In the genomic region with DNA sequence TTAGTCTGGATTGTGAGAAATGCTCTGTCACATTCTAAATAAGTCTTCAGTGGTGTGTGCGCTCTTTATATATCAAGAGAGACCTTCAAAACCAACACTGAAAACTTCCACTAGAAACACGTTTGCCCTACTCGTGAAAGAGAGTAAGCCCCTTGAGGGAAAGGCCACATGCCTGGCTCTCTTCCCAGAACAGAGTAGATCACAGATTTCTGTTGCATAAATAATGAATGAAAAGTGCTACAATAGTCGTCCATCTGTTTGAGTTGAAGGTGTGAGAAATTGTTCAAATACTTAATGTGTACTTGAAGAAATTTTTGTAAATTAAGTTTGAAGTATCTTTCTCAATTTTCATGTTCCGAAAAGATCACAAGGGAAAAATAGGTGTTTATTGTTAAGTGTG, we compare ENCODE assay signal across 16 mouse cellular contexts.
"Had no signal": no experiment of that assay in that cellular context is flagged by ENCODE, and none has a peak within 500 bp of the region (broad histone marks: within the 10 kb centered on the region; RNA-seq: fewer than 3 reads in every experiment).

No protein-coding gene starts in this region.

- H3K4me2 ChIP-seq: limb, embryonic 13.5 days; liver, embryonic 12.5 days; midbrain, embryonic 15.5 days; neural tube, embryonic 13.5 days had no signal

- H3K4me3 ChIP-seq: limb, embryonic 13.5 days; liver, embryonic 12.5 days; midbrain, embryonic 10.5 days; midbrain, embryonic 15.5 days; neural tube, embryonic 13.5 days had no signal

- ATAC-seq: intestine, postnatal 0 days; liver, embryonic 12.5 days; midbrain, embryonic 15.5 days had no signal

- H3K9ac ChIP-seq: limb, embryonic 13.5 days; liver, embryonic 12.5 days; midbrain, embryonic 15.5 days; neural tube, embryonic 13.5 days had no signal

- DNase-seq: kidney, adult 9 months; kidney, postnatal 36 days; layer of hippocampus, adult 9-11 months; layer of hippocampus, postnatal 36 days; retina, postnatal 1 day; right cerebral cortex, postnatal 4 days; spleen, adult 18-20 months; thymus, adult 18-20 months; thymus, postnatal 14 days had no signal

- H3K27ac ChIP-seq: kidney, postnatal 0 days; limb, embryonic 13.5 days; liver, embryonic 12.5 days; midbrain, embryonic 10.5 days; midbrain, embryonic 15.5 days; neural tube, embryonic 13.5 days had no signal

- H3K9me3 ChIP-seq: liver, embryonic 12.5 days; neural tube, embryonic 13.5 days had no signal

- H3K27me3 ChIP-seq: limb, embryonic 13.5 days; liver, embryonic 12.5 days; midbrain, embryonic 15.5 days had no signal

- H3K36me3 ChIP-seq: liver, embryonic 12.5 days; midbrain, embryonic 15.5 days had no signal
